Mouse (Mus musculus) liver, adult 2 months (tissue): ENCODE results near the gene Nell2.

Experiments used
- CTCF ChIP-seq: fragments of 200-500 bp; IDR thresholded peaks from 2 replicates; pipeline ENCODE4 v1.5.1; 2011; ENCODE audit warnings: low read depth, low read length, control low read depth
- POLR2A ChIP-seq: fragments of 200-500 bp; IDR thresholded peaks from 2 replicates; pipeline ENCODE4 v1.6.1; 2011; ENCODE audit warnings: low read length, control low read depth; ENCODE audit not compliant: insufficient read depth; ENCODE audit errors: extremely low read depth

- TF ChIP-seq CTCF (no peak), POLR2A (no peak)
Measured at GRCm38 (mm10) chr15:95366506-95366905, 161.9 kb downstream of the Nell2 start.
